Mouse (Mus musculus) cortical plate, adult 2 months (tissue): ENCODE results near the gene Gnat1.

Experiments
- CTCF ChIP-seq: fragments of 200-500 bp; IDR thresholded peaks from 2 replicates; pipeline ENCODE4 v1.5.1; 2011; ENCODE audit warnings: mild to moderate bottlenecking, control low read depth, low read length; ENCODE audit not compliant: insufficient read depth; ENCODE audit errors: extremely low read depth
- POLR2A ChIP-seq: fragments of 200-500 bp; IDR thresholded peaks from 2 replicates; pipeline ENCODE4 v1.6.1; 2011; ENCODE audit warnings: mild to moderate bottlenecking, low read length, control low read depth; ENCODE audit not compliant: insufficient read depth; ENCODE audit errors: extremely low read depth

DNA sequence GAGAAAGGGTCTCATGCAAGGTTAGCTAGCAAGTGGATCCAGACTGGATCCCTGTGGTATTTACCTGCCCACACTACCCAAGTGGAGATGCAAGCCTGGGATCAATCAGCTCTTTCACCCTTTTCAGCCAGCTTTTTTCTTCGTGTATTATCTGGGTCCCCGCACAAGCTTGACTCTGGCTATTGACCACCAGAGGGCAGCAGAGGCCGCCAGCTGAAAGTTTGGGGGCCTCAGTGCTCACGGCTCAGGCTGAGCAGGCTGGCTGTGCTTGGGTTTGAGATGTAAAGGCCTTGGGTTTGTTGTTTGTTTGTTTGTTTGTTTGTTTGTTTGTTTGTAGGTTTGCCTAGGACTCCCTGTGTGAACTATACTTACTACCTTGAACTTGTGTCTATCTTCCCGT, 33.9 kb downstream of the Gnat1 start:
- TF ChIP-seq CTCF: peak; percentile 88
- no peak for TF ChIP-seq POLR2A
